Mouse (Mus musculus): ENCODE measurements around the gene Nfatc2ip.

- TF ChIP-seq CTCF (IDR thresholded peaks at IDR 0.05; ENCODE audit: extremely low read depth, insufficient read depth, low read length) (no peak), POLR2A (IDR thresholded peaks at IDR 0.05; ENCODE audit: extremely low read depth, insufficient read depth, low read length) (no peak)
Observed at GRCm38 (mm10) chr7:126443997-126444396, 47.5 kb upstream of the Nfatc2ip start.

All from cortical plate, adult 2 months (tissue).